Mouse (Mus musculus): ENCODE results near the gene Trim23.
"Not testable (repeated sequence)": the region's sequence is repeated elsewhere in the genome, so short reads cannot be mapped to it uniquely, and the experiment has no call there.

- TF ChIP-seq CTCF (IDR thresholded peaks at IDR 0.05; ENCODE audit: low read depth, low read length); POLR2A (IDR thresholded peaks at IDR 0.05; ENCODE audit: borderline replicate concordance, low read depth, low read length): not testable (repeated sequence)
Measured at GRCm38 (mm10) chr13:104195891-104196290, 17.3 kb downstream of the Trim23 start.
